Mouse (Mus musculus) embryonic facial prominence, embryonic 10.5 days (tissue): ENCODE measurements at regions not wholly inside any gene's neighbourhood (a gene's known extent, or its start where the extent isn't known, plus 50 kb on each side); places are given as distances from the start of the nearest gene placed in this dataset.

Source experiments
- DNase-seq: peaks from one replicate; pipeline ENCODE4 v3.0.0-alpha.2; 2017; ENCODE audit warnings: low spot score
- H3K27ac ChIP-seq: fragments of 300-500 bp; sonication (generic); replicated peaks from 2 replicates; pipeline ENCODE4 v1.5.1; 2016; ENCODE audit warnings: mild to moderate bottlenecking
- H3K27me3 ChIP-seq: fragments of 300-500 bp; sonication (generic); replicated peaks from 2 replicates; pipeline ENCODE4 v1.6.1; 2016; ENCODE audit warnings: low read depth, mild to moderate bottlenecking; ENCODE audit not compliant: poor library complexity, severe bottlenecking
- H3K36me3 ChIP-seq: fragments of 300-500 bp; sonication (generic); replicated peaks from 2 replicates; pipeline ENCODE4 v1.6.1; 2016; ENCODE audit warnings: mild to moderate bottlenecking, moderate library complexity
- H3K4me1 ChIP-seq: fragments of 300-500 bp; sonication (generic); 2 replicates; pipeline ENCODE4 v1.6.1; 2016
- H3K4me3 ChIP-seq: fragments of 300-500 bp; sonication (generic); 2 replicates; pipeline ENCODE4 v1.5.1; 2016; ENCODE audit warnings: mild to moderate bottlenecking, moderate library complexity
- H3K9me3 ChIP-seq: fragments of 300-500 bp; sonication (generic); 2 replicates; pipeline ENCODE4 v1.6.1; 2016; ENCODE audit warnings: mild to moderate bottlenecking
- WGBS: fragments of 180-500 bp; shearing (Covaris S2); methylation state at CpG from one replicate; pipeline ENCODE4 v1.1.7; 2016; 5-methylcytosine and 5-hydroxymethylcytosine counted together

- Histone ChIP-seq H3K27ac (no peak overlapping the region), H3K27me3 (no peaks in the 10 kb centered on the region; the same call in 1 of the 2 replicates), H3K4me3 (no peak overlapping the region), H3K9me3 (no peaks in the 10 kb centered on the region), H3K36me3 (no peaks in the 10 kb centered on the region), H3K4me1 (0 out of 2 replicates have a peak, but pooled peaks cover 7% of the 10 kb centered on the region)
- no peak for DNase-seq
- WGBS: 98% methylated on average over 1 of the region's 1 CpGs
These were observed 137.9 kb upstream of the Nabp1 start for GRCm38 (mm10) chr1:51616091-51616490.

GRCm38 (mm10) chr1:51615523-51615922, 137.3 kb upstream of the Nabp1 start:
- Histone ChIP-seq H3K4me3 (no peak overlapping the region), H3K27ac (no peak overlapping the region), H3K36me3 (no peaks in the 10 kb centered on the region), H3K9me3 (no peaks in the 10 kb centered on the region), H3K4me1 (0 out of 2 replicates have a peak, but pooled peaks cover 7% of the 10 kb centered on the region), H3K27me3 (no peaks in the 10 kb centered on the region; the same call in 1 of the 2 replicates)
- 25% methylated on average over 6 of the region's 6 CpGs for WGBS
- DNase-seq: peak; percentile 63

GRCm38 (mm10) chr1:51614700-51615099, 136.5 kb upstream of the Nabp1 start:
- Histone ChIP-seq H3K9me3 (no peaks in the 10 kb centered on the region), H3K36me3 (no peaks in the 10 kb centered on the region), H3K4me3 (no peak overlapping the region), H3K27me3 (no peaks in the 10 kb centered on the region; the same call in 1 of the 2 replicates), H3K4me1 (0 out of 2 replicates have a peak, but pooled peaks cover 7% of the 10 kb centered on the region), H3K27ac (no peak overlapping the region)
- no peak for DNase-seq

GRCm38 (mm10) chr1:51609295-51609694, 131.1 kb upstream of the Nabp1 start:
- no peaks in the 10 kb centered on the region for H3K27me3 ChIP-seq
- peaks cover 12% of the 10 kb centered on the region for H3K4me1 ChIP-seq
- H3K9me3 ChIP-seq: no peaks in the 10 kb centered on the region
- DNase-seq: no peak
- no peak overlapping the region for H3K4me3 ChIP-seq
- H3K36me3 ChIP-seq: no peaks in the 10 kb centered on the region
- H3K27ac ChIP-seq: no peak overlapping the region
- WGBS: 86% methylated on average over 5 of the region's 5 CpGs

GRCm38 (mm10) chr1:51607437-51607855, 129.2 kb upstream of the Nabp1 start:
- Histone ChIP-seq H3K36me3 (no peaks in the 10 kb centered on the region), H3K27me3 (no peaks in the 10 kb centered on the region), H3K4me1 (peaks cover 12% of the 10 kb centered on the region), H3K27ac (no peak overlapping the region), H3K4me3 (no peak overlapping the region), H3K9me3 (no peaks in the 10 kb centered on the region)
- 28% methylated on average over 8 of the region's 8 CpGs for WGBS
- peak; percentile 24 for DNase-seq

- no peaks in the 10 kb centered on the region for H3K9me3 ChIP-seq
- H3K36me3 ChIP-seq: no peaks in the 10 kb centered on the region
- H3K4me3 ChIP-seq: no peak overlapping the region
- H3K27me3 ChIP-seq: no peaks in the 10 kb centered on the region
- 90% methylated on average over 6 of the region's 6 CpGs for WGBS
- peaks cover 6% of the 10 kb centered on the region for H3K4me1 ChIP-seq
- H3K27ac ChIP-seq: no peak overlapping the region
- no peak for DNase-seq
These were observed 123.8 kb upstream of the Nabp1 start for GRCm38 (mm10) chr1:51602071-51602470.

GRCm38 (mm10) chr1:51600425-51600824, 122.2 kb upstream of the Nabp1 start:
- Histone ChIP-seq H3K4me3 (no peak overlapping the region), H3K27ac (no peak overlapping the region), H3K9me3 (no peaks in the 10 kb centered on the region), H3K36me3 (no peaks in the 10 kb centered on the region), H3K27me3 (no peaks in the 10 kb centered on the region), H3K4me1 (peaks cover 6% of the 10 kb centered on the region)
- no peak for DNase-seq
- 30% methylated on average over 7 of the region's 7 CpGs for WGBS

- Histone ChIP-seq H3K36me3 (no peaks in the 10 kb centered on the region), H3K27ac (no peak overlapping the region), H3K4me3 (no peak overlapping the region), H3K9me3 (no peaks in the 10 kb centered on the region), H3K27me3 (no peaks in the 10 kb centered on the region), H3K4me1 (peaks cover 13% of the 10 kb centered on the region)
- peak; percentile 85 for DNase-seq
- 57% methylated on average over 18 of the region's 18 CpGs for WGBS
These were observed 119.0 kb upstream of the Nabp1 start for GRCm38 (mm10) chr1:51596935-51597820.

- 84% methylated on average over 4 of the region's 4 CpGs for WGBS
- Histone ChIP-seq H3K27me3 (no peaks in the 10 kb centered on the region), H3K4me1 (peaks cover 8% of the 10 kb centered on the region; the same call in 1 of the 2 replicates), H3K9me3 (no peaks in the 10 kb centered on the region), H3K27ac (no peak overlapping the region), H3K4me3 (no peak overlapping the region), H3K36me3 (no peaks in the 10 kb centered on the region)
- DNase-seq: no peak
These were observed 116.4 kb upstream of the Nabp1 start for GRCm38 (mm10) chr1:51594666-51595065.

- Histone ChIP-seq H3K4me3 (no peak overlapping the region), H3K27ac (no peak overlapping the region), H3K36me3 (no peaks in the 10 kb centered on the region), H3K27me3 (no peaks in the 10 kb centered on the region), H3K9me3 (no peaks in the 10 kb centered on the region), H3K4me1 (peaks cover 8% of the 10 kb centered on the region; the same call in 1 of the 2 replicates)
- no peak for DNase-seq
- WGBS: 70% methylated on average over 10 of the region's 10 CpGs
These were observed 115.6 kb upstream of the Nabp1 start for GRCm38 (mm10) chr1:51593621-51594441.

- 60% methylated on average over 4 of the region's 4 CpGs for WGBS
- DNase-seq: no peak
- Histone ChIP-seq H3K9me3 (no peaks in the 10 kb centered on the region), H3K4me1 (peaks cover 8% of the 10 kb centered on the region; the same call in 1 of the 2 replicates), H3K27ac (no peak overlapping the region), H3K4me3 (no peak overlapping the region), H3K27me3 (no peaks in the 10 kb centered on the region), H3K36me3 (no peaks in the 10 kb centered on the region)
These were observed 113.7 kb upstream of the Nabp1 start for GRCm38 (mm10) chr1:51591886-51592285.

GRCm38 (mm10) chr1:51590606-51591400, 112.6 kb upstream of the Nabp1 start:
- Histone ChIP-seq H3K36me3 (no peaks in the 10 kb centered on the region), H3K4me1 (peaks cover 8% of the 10 kb centered on the region; the same call in 1 of the 2 replicates), H3K27ac (no peak overlapping the region), H3K27me3 (no peaks in the 10 kb centered on the region), H3K9me3 (no peaks in the 10 kb centered on the region), H3K4me3 (no peak overlapping the region)
- WGBS: 73% methylated on average over 9 of the region's 9 CpGs
- no peak for DNase-seq
